ENCODE assay signal across 30 mouse cellular contexts in the genomic region with DNA sequence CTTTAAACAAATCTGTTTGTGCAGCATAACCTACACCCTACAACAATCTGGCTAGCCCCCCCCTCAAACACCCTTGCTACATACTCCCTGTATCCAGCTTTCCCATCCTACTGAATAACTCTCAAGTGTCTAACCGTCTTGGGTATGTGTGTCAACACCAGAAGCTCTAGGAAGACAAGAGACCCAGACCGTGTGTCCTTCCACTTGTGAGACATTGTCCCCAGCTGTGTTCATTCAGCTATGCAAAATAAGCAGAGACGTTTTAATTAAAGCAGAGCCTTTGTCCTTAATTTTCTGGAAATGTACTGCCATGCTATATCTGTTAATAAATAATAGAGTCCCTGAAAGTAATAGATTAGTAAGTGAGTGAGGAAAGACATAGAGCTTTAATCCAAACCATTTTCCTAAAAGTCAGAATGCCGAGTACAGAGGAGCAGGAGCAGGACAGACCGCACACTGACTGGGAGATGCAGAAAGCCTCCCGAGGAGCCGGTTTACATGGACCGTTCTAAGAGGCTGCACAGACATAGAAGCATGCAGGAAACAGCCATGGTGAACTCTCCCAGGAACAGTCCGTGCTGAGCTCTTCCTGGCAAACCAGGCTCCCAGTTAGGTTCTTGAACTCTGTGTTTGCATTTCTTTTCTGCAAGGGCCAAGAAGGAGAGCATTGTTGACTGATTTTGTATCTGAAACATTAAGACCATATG. TPM values are rescaled to one million over a fixed set of nuclear protein-coding genes. Genes with fewer than 3 reads are reported as not detected.
DNase-seq lines count a peak whose midpoint lies in the region; ATAC-seq and TF ChIP-seq lines count a peak whose summit lies in the region.
"Had no signal": no experiment of that assay in that cellular context is flagged by ENCODE, and none has a peak within 500 bp of the region (broad histone marks: within the 10 kb centered on the region; RNA-seq: fewer than 3 reads in every experiment).

No protein-coding gene starts in this region.

- WGBS in hindbrain, postnatal 0 days = 43% methylated on average over 9 of the region's 9 CpGs
- WGBS in hindbrain, embryonic 16.5 days = 46% methylated on average over 9 of the region's 9 CpGs

- H3K27me3 ChIP-seq in hindbrain, postnatal 0 days (ENCODE audit: insufficient read depth, low read length) = no peaks in the 10 kb centered on the region
- H3K27me3 ChIP-seq in hindbrain, embryonic 16.5 days (replicated peaks; ENCODE audit: control insufficient read depth, insufficient read depth, low read length) = no peaks in the 10 kb centered on the region
- H3K27me3 ChIP-seq: heart, embryonic 13.5 days; limb, embryonic 13.5 days had no signal

- DNase-seq in cerebellum, postnatal 14 days = peak; percentile 5 to 7
- no peak for DNase-seq in cerebellum, adult 9-10 months
- DNase-seq in hindbrain, postnatal 0 days (ENCODE audit: low spot score) = peak; percentile 35
- peak; percentile 16 for DNase-seq in kidney, adult 18-20 months
- DNase-seq in kidney, postnatal 10 days = peak; percentile 5
- DNase-seq in adrenal gland, adult 8-10 months = no peak
- DNase-seq in thymus, postnatal 14 days = no peak
- DNase-seq: cerebellum, adult 11 months; gastrocnemius, postnatal 10 days; heart, adult 18-20 months; layer of hippocampus, postnatal 36 days; lung, embryonic 14.5 days; thymus, adult 18-20 months; thymus, postnatal 4 days had no signal

- H3K9ac ChIP-seq in hindbrain, postnatal 0 days (replicated peaks; ENCODE audit: low read length) = no peak overlapping the region
- no peak overlapping the region for H3K9ac ChIP-seq in hindbrain, embryonic 16.5 days (ENCODE audit: low read depth, low read length)
- H3K9ac ChIP-seq: heart, embryonic 13.5 days; limb, embryonic 13.5 days; liver, embryonic 14.5 days; lung, embryonic 14.5 days had no signal

- no peaks in the 10 kb centered on the region for H3K4me1 ChIP-seq in hindbrain, postnatal 0 days (ENCODE audit: insufficient read depth, low read length)
- no peaks in the 10 kb centered on the region for H3K4me1 ChIP-seq in hindbrain, embryonic 16.5 days (ENCODE audit: control insufficient read depth, insufficient read depth, low read depth, low read length)
- H3K4me1 ChIP-seq: forebrain, embryonic 10.5 days; heart, embryonic 13.5 days; limb, embryonic 13.5 days had no signal

- H3K27ac ChIP-seq in hindbrain, postnatal 0 days = no peak overlapping the region
- H3K27ac ChIP-seq in hindbrain, embryonic 16.5 days (ENCODE audit: low read depth, low read length) = no peak overlapping the region
- H3K27ac ChIP-seq: forebrain, embryonic 10.5 days; heart, embryonic 13.5 days; layer of hippocampus, adult 2 months; limb, embryonic 13.5 days; liver, embryonic 14.5 days; macrophage had no signal

- TF ChIP-seq CTCF in hindbrain, postnatal 0 days (IDR thresholded peaks at IDR 0.05; ENCODE audit: low read depth) = no peak

- H3K4me3 ChIP-seq in hindbrain, postnatal 0 days (ENCODE audit: low read length) = no peak overlapping the region
- H3K4me3 ChIP-seq in hindbrain, embryonic 16.5 days (ENCODE audit: low read length) = no peak overlapping the region
- H3K4me3 ChIP-seq: forebrain, embryonic 10.5 days; heart, embryonic 13.5 days; layer of hippocampus, adult 2 months; limb, embryonic 13.5 days had no signal

- peak; percentile 59; the same call in 1 of the 2 replicates for ATAC-seq in hindbrain, postnatal 0 days
- ATAC-seq in hindbrain, embryonic 16.5 days = no peak
- ATAC-seq: forebrain, embryonic 16.5 days; midbrain, embryonic 16.5 days had no signal

- H3K9me3 ChIP-seq in hindbrain, postnatal 0 days (ENCODE audit: low read length) = no peaks in the 10 kb centered on the region
- no peaks in the 10 kb centered on the region for H3K9me3 ChIP-seq in hindbrain, embryonic 16.5 days (ENCODE audit: control insufficient read depth, low read length)
- H3K9me3 ChIP-seq: forebrain, embryonic 10.5 days; heart, embryonic 13.5 days; limb, embryonic 13.5 days had no signal

- no peaks in the 10 kb centered on the region for H3K36me3 ChIP-seq in hindbrain, postnatal 0 days (ENCODE audit: insufficient read depth, low read length)
- no peaks in the 10 kb centered on the region for H3K36me3 ChIP-seq in hindbrain, embryonic 16.5 days (ENCODE audit: control insufficient read depth, insufficient read depth, low read length)
- H3K36me3 ChIP-seq: forebrain, embryonic 10.5 days; heart, embryonic 13.5 days; limb, embryonic 13.5 days had no signal

- peak overlapping the region; percentile 13; the same call in 1 of the 2 replicates for H3K4me2 ChIP-seq in hindbrain, postnatal 0 days (ENCODE audit: low read depth, low read length)
- no peak overlapping the region for H3K4me2 ChIP-seq in hindbrain, embryonic 16.5 days (ENCODE audit: low read length)
- H3K4me2 ChIP-seq: heart, embryonic 13.5 days; limb, embryonic 13.5 days; lung, embryonic 14.5 days had no signal

RNA-seq across cellular contexts. Expression of gene Defb13, which starts 0.9 kb away (rescaled TPM):
- total RNA-seq in hindbrain, postnatal 0 days (2014; rRNA removed) = not detected in 2 replicates
- not detected in 2 replicates for polyA plus RNA-seq in hindbrain, postnatal 0 days (2015; fragmentation: Nextera tagmentation; extraction: Ambion mirVana)
- polyA plus RNA-seq in hindbrain, embryonic 16.5 days (2015; fragmentation: Nextera tagmentation; extraction: Ambion mirVana) = not detected in 2 replicates
- not detected for total RNA-seq in adrenal gland, adult 8-10 months (2022)
- total RNA-seq: adrenal gland, postnatal 4 days; common myeloid progenitor, adult 5-6 weeks; gastrocnemius, postnatal 10 days; heart, adult 18-20 months; heart, postnatal 25 days; layer of hippocampus, adult 2 months; layer of hippocampus, postnatal 36 days; left cerebral cortex, postnatal 14 days had no signal
- polyA plus RNA-seq: forebrain, embryonic 10.5 days; forebrain, embryonic 16.5 days; heart, embryonic 13.5 days; limb, embryonic 13.5 days; liver, embryonic 14.5 days; lung, embryonic 14.5 days; macrophage; midbrain, embryonic 16.5 days; neural tube, embryonic 14.5 days; small intestine, adult 2 months; stomach, embryonic 16.5 days had no signal

RNA-seq across cellular contexts. Expression of gene Defb35, which starts 9.3 kb away (rescaled TPM):
- total RNA-seq in hindbrain, postnatal 0 days (2014; rRNA removed) = not detected in 2 replicates
- polyA plus RNA-seq in hindbrain, postnatal 0 days (2015; fragmentation: Nextera tagmentation; extraction: Ambion mirVana) = not detected in 2 replicates
- not detected in 2 replicates for polyA plus RNA-seq in hindbrain, embryonic 16.5 days (2015; fragmentation: Nextera tagmentation; extraction: Ambion mirVana)
- not detected for total RNA-seq in adrenal gland, adult 8-10 months (2022)
- total RNA-seq: adrenal gland, postnatal 4 days; common myeloid progenitor, adult 5-6 weeks; gastrocnemius, postnatal 10 days; heart, adult 18-20 months; heart, postnatal 25 days; layer of hippocampus, adult 2 months; layer of hippocampus, postnatal 36 days; left cerebral cortex, postnatal 14 days had no signal
- polyA plus RNA-seq: forebrain, embryonic 10.5 days; forebrain, embryonic 16.5 days; heart, embryonic 13.5 days; limb, embryonic 13.5 days; liver, embryonic 14.5 days; lung, embryonic 14.5 days; macrophage; midbrain, embryonic 16.5 days; neural tube, embryonic 14.5 days; small intestine, adult 2 months; stomach, embryonic 16.5 days had no signal

RNA-seq across cellular contexts. Expression of gene Fam90a1a, which starts 11.1 kb away (rescaled TPM):
- not detected in 2 replicates for total RNA-seq in hindbrain, postnatal 0 days (2014; rRNA removed)
- polyA plus RNA-seq in hindbrain, postnatal 0 days (2015; fragmentation: Nextera tagmentation; extraction: Ambion mirVana) = not detected in 2 replicates
- not detected in 2 replicates for polyA plus RNA-seq in hindbrain, embryonic 16.5 days (2015; fragmentation: Nextera tagmentation; extraction: Ambion mirVana)
- not detected for total RNA-seq in adrenal gland, adult 8-10 months (2022)
- total RNA-seq: adrenal gland, postnatal 4 days; common myeloid progenitor, adult 5-6 weeks; gastrocnemius, postnatal 10 days; heart, adult 18-20 months; heart, postnatal 25 days; layer of hippocampus, adult 2 months; layer of hippocampus, postnatal 36 days; left cerebral cortex, postnatal 14 days had no signal
- polyA plus RNA-seq: forebrain, embryonic 10.5 days; forebrain, embryonic 16.5 days; heart, embryonic 13.5 days; limb, embryonic 13.5 days; liver, embryonic 14.5 days; lung, embryonic 14.5 days; macrophage; midbrain, embryonic 16.5 days; neural tube, embryonic 14.5 days; small intestine, adult 2 months; stomach, embryonic 16.5 days had no signal

RNA-seq across cellular contexts. Expression of gene Defb15, which starts 15.0 kb away (rescaled TPM):
- total RNA-seq in hindbrain, postnatal 0 days (2014; rRNA removed) = not detected in 2 replicates
- not detected in 2 replicates for polyA plus RNA-seq in hindbrain, postnatal 0 days (2015; fragmentation: Nextera tagmentation; extraction: Ambion mirVana)
- polyA plus RNA-seq in hindbrain, embryonic 16.5 days (2015; fragmentation: Nextera tagmentation; extraction: Ambion mirVana) = not detected in 2 replicates
- total RNA-seq in adrenal gland, adult 8-10 months (2022) = not detected
- total RNA-seq: adrenal gland, postnatal 4 days; common myeloid progenitor, adult 5-6 weeks; gastrocnemius, postnatal 10 days; heart, adult 18-20 months; heart, postnatal 25 days; layer of hippocampus, adult 2 months; layer of hippocampus, postnatal 36 days; left cerebral cortex, postnatal 14 days had no signal
- polyA plus RNA-seq: forebrain, embryonic 10.5 days; forebrain, embryonic 16.5 days; heart, embryonic 13.5 days; limb, embryonic 13.5 days; liver, embryonic 14.5 days; lung, embryonic 14.5 days; macrophage; midbrain, embryonic 16.5 days; neural tube, embryonic 14.5 days; small intestine, adult 2 months; stomach, embryonic 16.5 days had no signal

RNA-seq across cellular contexts. Expression of gene Ccdc70, which starts 22.1 kb away (rescaled TPM):
- total RNA-seq in hindbrain, postnatal 0 days (2014; rRNA removed) = not detected in 2 replicates
- not detected in 2 replicates for polyA plus RNA-seq in hindbrain, postnatal 0 days (2015; fragmentation: Nextera tagmentation; extraction: Ambion mirVana)
- not detected in 2 replicates for polyA plus RNA-seq in hindbrain, embryonic 16.5 days (2015; fragmentation: Nextera tagmentation; extraction: Ambion mirVana)
- not detected for total RNA-seq in adrenal gland, adult 8-10 months (2022)
- total RNA-seq: adrenal gland, postnatal 4 days; common myeloid progenitor, adult 5-6 weeks; gastrocnemius, postnatal 10 days; heart, adult 18-20 months; heart, postnatal 25 days; layer of hippocampus, adult 2 months; layer of hippocampus, postnatal 36 days; left cerebral cortex, postnatal 14 days had no signal
- polyA plus RNA-seq: forebrain, embryonic 10.5 days; forebrain, embryonic 16.5 days; heart, embryonic 13.5 days; limb, embryonic 13.5 days; liver, embryonic 14.5 days; lung, embryonic 14.5 days; macrophage; midbrain, embryonic 16.5 days; neural tube, embryonic 14.5 days; small intestine, adult 2 months; stomach, embryonic 16.5 days had no signal

Comparison
In these comparisons a context has a peak if more than half of its experiments do, and no peak if none do; other contexts are left out.
1. DNase-seq: peak in cerebellum, postnatal 14 days (2 of 2), hindbrain, postnatal 0 days (single experiment), kidney, adult 18-20 months (single experiment) and kidney, postnatal 10 days (single experiment); none in cerebellum, adult 9-10 months (single experiment), adrenal gland, adult 8-10 months (single experiment) and thymus, postnatal 14 days (single experiment).